Mouse (Mus musculus) heart, adult 18-20 months (tissue): ENCODE measurements around the gene Syngr1. TPM values are rescaled to one million over a fixed set of nuclear protein-coding genes. Genes with fewer than 3 reads are reported as not detected.

Experiments used
- DNase-seq, 2 experiments: peaks; one replicate each; pipeline ENCODE4 v3.0.0; 2021 to 2022; ENCODE audit warnings: mixed read lengths in 1 of 2
- total RNA-seq, 2 experiments: library from RNA; stranded (reverse); gene quantifications; 2 replicates each; pipeline ENCODE4 v1.2.3; 2021

Gene Syngr1
- total RNA-seq, 2 experiments from 2014 or later: 80.2 to 107 TPM

- no peak for DNase-seq
Measured at GRCm38 (mm10) chr15:80070095-80070644, 21.0 kb upstream of the Syngr1 start.

- peak; percentile 52 to 83 for DNase-seq
Measured at GRCm38 (mm10) chr15:80071951-80072437, 19.1 kb upstream of the Syngr1 start.

DNA sequence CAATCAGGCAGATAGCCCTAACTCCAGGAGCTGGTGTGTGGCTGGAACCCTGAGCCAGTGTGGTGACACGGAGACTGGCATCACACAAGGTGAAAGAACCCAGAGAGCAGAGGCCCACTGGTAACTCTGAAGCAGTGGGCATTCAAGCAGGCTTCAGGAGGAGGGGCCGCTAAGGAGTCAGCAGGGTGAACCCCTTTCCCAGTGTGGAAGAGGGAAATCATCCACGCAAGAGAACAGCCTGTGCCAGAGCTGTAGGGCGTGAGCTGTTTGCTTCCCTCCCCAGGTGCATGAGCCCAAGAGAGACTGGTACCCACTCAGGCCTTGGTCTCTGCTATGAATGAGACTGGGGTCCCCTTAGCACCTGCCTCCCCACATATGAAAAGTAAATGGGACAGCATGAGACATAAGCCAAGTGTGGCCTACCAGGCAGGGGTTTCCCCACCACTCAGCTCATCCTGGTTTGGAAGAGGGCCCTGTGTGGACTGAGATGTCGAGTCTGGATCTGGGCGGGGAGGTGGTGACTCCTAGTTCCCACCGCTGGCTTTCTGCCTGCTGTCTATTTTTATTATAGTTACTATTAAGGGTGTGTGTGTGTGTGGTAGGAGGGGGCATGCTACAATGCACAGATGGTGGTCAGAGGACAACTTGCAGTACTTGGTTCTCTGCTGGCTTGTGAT, 18.4 kb upstream of the Syngr1 start:
- no peak for DNase-seq

GRCm38 (mm10) chr15:80073256-80073621, 17.9 kb upstream of the Syngr1 start:
- no peak for DNase-seq

GRCm38 (mm10) chr15:80074663-80075373, 16.3 kb upstream of the Syngr1 start:
- peak; percentile 79 to 87 for DNase-seq

DNA sequence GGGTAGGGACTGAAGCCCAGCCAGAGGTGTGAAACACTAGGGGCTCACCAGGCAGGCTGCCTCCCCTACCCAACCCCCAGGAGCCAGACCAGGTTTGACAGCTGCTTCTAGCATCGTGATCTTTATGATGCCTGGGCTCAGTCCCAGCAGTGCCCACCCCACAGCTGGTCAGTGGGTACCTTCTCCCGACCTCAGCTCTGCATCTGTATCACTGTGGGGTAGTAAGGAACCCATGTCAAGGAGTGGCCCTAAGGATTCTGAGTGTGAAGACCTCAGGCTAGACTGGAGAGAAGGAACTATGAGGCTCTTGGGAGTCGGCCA, 15.8 kb upstream of the Syngr1 start:
- peak in 1 of 2 experiments; percentile 24 for DNase-seq

DNA sequence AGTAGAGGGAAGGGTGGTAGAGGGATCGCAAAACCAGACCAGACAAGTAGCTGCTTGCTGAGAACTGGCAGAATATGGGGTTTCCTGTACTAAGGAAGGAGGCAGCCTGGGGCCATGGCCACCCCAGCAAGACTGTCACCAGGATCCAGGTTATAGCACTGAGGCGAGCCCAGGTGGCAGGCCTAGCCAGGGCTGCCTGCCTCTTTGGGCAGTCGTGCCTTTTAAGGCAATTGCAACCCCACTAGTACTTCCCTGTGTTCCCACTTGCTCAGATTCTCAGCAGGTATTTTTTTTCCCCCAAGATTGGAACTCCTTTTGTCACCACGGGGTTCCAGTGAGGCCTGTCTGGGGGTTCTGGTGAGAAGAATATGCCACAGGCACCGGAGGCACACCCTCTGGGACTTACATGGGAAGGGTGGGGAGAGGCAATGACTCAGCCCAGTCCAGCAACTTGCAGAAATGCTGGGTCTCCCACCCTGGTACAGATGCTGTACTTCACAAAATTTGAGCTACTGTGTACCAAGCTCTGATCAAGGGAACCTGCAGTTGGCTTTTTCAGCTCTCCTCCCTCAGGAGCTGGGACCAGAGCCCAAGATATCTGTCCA, 15.3 kb upstream of the Syngr1 start:
- no peak for DNase-seq

- peak; percentile 62 to 89 for DNase-seq
Measured at GRCm38 (mm10) chr15:80076338-80077136, 14.6 kb upstream of the Syngr1 start.

GRCm38 (mm10) chr15:80078058-80078814, 12.9 kb upstream of the Syngr1 start:
- peak in 1 of 2 experiments; percentile 33 for DNase-seq

DNA sequence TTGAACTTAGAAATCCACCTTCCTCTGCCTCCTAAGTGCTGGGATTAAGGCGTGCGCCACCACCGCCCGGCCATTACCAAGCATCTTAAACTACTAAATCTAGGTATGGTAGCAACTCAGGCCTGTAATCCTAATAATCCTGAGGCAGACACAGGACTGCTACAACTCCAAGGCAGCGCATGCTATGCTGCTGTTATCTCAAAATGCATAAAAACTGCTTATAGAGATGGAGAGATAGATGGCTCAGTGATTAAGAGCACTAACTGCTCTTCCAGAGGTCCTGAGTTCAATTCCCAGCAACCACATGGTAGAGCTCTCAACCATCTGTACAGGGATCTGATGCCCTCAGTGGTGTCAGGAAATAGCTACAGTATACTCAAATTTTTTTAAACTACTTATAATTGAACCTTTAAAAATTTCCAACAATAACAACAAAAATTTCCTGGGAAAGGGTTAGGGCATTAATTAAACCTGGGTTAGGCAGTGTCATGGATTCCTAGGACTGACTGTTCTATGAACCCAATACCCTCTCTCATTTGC, 11.9 kb upstream of the Syngr1 start:
- DNase-seq: no peak

GRCm38 (mm10) chr15:80079954-80080353, 11.2 kb upstream of the Syngr1 start:
- DNase-seq: no peak

DNA sequence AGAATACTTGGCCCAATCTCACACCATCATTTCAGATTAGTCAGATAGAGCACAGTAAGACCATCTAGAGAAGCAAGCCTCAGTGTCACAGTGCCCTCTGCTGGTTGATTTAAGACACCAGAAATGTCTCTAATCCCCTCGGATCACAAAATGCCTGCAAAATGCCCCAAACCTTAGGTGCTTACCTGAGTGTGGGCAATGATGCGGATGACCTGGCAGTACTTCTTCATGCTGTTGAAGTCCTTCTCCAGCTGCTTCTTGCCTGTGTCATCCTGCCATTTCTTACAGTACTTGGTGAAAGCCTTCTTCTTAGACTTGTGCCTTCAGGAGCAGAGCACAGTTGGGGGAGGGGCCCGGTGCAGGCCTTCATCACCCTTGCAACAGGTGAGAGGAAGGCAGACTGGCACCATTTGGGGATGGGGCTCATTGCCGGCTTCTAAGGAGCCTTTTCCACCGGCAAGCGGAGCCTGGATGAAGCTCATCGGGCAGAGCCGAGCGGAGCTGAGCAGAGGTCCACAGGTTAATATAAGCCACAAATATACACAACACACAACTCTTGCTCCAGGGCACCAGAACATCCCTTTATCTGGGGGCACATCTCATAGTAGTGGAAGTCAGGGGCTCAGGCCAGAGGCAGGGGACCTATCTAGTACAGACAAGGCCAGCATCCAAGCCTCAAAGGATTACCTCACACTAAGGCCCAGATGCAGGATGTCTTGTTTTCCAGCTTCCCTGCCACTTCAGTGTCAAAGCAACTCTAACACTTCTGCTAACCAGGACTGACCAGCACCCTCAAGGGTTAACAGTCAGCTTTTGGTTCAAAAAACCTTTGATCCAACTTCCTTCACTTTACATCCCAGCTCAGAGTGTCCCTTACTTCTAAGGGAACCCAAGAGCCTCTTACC, 10.2 kb upstream of the Syngr1 start:
- peak in 1 of 2 experiments; percentile 56 for DNase-seq

DNA sequence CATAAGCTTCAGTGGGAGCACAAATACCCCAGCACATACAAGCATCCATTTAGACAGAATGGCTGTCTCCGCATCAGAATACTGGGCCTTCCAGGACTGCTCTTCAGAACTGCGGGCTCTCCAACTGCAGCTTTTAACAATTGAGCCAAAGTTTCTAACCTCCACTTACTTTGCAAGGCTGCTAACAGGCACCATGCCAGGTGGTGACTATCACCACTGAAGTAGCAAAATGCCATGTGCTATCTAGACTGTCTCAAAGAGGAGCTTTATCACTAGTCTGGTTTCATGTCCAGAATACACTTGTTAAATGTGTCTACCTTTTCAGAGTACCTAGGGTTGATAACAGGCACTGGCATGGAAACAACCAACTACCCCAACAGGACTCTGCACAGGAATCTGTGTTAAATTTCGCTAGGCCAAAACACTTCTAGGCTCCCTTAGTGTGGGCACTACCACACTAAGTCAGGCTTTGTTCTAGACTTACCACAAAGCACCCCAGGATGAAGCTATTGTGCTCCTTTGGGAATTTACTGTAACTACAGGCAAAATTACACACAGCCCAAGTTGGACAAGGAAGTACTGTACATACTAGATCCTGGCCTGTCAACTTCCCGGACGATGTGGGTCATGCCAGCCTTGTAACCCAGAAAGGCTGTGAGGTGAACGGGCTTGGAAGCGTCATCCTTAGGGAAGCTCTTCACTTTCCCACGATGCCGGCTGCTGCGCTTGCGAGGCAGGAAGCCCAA, 9.2 kb upstream of the Syngr1 start:
- DNase-seq: peak in 1 of 2 experiments; percentile 33

DNA sequence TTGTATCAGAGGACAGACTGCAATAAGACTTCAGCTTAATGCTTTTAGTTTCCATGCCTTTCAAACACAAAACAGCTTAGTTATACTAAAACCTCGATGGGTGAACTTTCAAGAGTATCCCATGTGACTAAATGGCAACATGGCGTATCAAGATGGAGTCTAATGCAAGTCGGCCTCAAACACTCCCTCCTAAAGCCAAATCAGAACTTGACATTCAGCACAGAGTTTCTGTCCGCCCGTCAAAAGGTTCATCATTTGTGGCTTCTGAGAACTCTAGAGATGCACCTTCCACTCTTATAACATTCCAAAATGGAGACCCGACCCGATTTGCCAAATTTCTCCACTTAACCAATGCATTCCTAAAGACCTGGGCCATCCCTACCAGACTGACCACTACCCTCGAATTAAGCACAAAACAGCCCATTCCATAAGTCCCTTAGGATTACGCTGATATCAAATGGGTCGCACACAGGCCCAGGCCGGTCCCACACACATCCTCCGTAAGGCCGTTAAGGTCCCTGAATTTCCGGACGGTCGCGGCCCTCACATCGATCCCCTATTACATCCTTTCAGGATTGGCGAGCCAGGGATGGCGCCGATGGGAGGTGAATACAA, 8.4 kb upstream of the Syngr1 start:
- DNase-seq: no peak

- peak; percentile 98 to 99 for DNase-seq
Measured at GRCm38 (mm10) chr15:80083276-80083731, 7.8 kb upstream of the Syngr1 start.

GRCm38 (mm10) chr15:80083740-80084139, 7.4 kb upstream of the Syngr1 start:
- DNase-seq: no peak

GRCm38 (mm10) chr15:80087406-80088012, 3.6 kb upstream of the Syngr1 start:
- no peak for DNase-seq

DNA sequence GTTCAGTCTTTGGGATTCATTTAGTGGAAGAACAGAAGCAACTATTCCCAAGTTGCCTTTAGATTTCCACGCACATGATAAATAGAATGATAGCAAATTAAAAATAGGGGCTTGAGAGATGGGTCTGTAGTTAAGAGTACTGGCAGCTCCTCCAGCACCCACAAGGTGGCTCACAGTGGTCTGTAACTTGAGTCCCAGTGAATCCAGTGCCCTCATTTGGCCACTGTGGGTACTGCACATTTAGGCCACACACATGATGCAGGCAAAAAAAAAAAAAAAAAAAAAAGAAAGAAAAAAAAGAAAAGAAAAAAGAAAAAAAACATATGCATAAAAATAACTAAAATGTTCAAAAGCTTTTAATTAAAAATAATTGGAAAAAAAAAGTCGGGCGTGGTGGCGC, 2.5 kb upstream of the Syngr1 start:
- peak; percentile 89 to 92 for DNase-seq
